Mouse (Mus musculus) frontal cortex, adult (tissue): ENCODE measurements around the gene Pacs2.

Experiments used
- ATAC-seq: cut with Nextera tagmentation; 2 replicates; pipeline ENCODE4 v1.9.2; 2017; ENCODE audit warnings: mild to moderate bottlenecking, moderate library complexity, mixed read lengths; ENCODE audit not compliant: low TSS enrichment

Gene Pacs2

DNA sequence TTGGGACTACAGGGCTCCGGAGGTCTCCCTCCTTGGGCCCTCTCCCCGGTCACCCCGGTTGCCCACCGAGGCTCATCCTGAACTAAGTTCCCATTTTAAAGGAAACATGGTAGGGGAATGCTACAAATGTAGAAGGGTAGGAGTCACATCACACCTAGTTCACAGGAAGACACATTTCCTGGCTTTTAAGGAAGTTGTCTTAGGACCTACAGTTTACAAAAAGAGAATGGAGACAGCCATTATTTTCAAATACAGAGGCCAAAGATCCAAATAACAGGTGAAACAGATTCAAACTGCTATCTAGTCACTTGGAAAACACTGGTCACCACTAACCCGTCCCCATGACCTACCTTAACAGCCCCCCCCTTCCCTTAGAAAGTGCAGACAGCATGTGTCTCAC, 1.9 kb upstream of the Pacs2 start:
- no peak for ATAC-seq

GRCm38 (mm10) chr12:113013021-113013491, 1.3 kb upstream of the Pacs2 start:
- ATAC-seq = peak; percentile 28

DNA sequence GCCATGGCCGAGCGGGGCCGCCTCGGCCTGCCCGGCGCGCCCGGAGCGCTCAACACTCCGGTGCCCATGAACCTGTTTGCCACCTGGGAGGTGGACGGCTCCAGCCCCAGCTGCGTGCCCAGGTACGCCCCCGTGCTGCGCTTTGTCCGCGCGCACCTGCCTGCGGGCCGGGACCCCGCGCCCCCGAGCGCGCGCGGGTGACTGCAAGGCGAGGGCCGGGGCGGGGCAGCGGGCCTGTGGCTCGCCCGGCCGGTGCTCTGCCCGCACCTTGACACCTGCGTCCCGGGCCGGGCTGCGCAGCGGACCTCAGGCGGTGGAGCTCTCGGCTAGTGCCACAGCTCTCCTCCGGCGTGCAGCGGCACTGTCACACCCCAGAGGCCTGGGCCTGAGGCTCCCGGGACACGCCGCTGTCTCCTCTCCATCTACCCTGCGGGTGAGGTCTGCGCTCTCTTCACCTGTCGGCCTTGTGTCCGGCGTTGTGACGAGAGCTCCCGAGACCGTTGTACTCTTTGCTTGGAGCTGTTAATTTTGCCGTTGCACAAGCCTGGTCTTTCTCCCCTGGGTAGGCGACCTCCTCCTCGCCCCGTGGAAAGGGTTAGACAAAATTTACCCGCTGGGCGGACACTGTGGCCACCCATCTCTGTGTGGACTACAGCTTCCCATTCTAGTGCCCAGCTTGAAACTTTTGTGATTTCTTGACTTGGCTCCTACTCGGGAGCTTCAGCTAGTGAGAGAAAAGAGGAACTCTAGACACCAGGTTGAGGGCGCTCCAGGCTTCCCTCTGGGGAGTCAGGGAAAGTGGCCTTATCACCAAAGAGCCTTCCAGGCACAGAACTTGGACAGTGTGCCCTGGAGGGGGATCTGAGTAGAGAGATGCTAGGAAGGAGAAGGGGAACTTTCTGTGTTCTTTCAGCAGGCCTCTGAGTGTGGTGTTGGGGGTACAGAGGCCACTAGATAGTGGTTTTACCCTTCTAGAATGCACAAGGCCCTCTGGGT, 551 bp downstream of the Pacs2 start:
- ATAC-seq = 0 out of 2 replicates have a peak, but pooled peaks have one; percentile 1

DNA sequence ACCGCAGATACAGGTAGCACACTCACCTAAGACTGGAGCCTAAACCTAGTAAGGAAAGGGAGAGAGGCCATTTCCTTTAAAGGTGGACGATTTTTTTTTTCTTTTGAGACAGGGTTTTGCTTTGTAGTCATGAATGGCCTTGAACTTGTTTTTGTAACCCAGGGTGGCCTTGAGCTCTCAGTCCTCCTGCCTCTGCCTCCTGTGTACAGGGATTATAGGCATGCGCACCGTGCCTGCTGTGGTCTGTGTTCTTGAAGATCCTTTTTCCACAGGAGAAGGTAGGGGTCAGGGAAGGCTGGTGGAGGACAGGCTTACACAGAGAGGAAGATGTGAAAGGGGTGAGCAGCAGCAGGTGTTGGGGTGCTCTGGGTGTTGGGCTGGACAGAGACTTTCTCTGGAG, 1.6 kb downstream of the Pacs2 start:
- no peak for ATAC-seq

GRCm38 (mm10) chr12:113016976-113017375, 2.7 kb downstream of the Pacs2 start:
- ATAC-seq = peak; percentile 24; the same call in 1 of the 2 replicates

GRCm38 (mm10) chr12:113017429-113017984, 3.2 kb downstream of the Pacs2 start:
- ATAC-seq = no peak

- no peak for ATAC-seq
These were observed 4.5 kb downstream of the Pacs2 start for GRCm38 (mm10) chr12:113018763-113019162.

DNA sequence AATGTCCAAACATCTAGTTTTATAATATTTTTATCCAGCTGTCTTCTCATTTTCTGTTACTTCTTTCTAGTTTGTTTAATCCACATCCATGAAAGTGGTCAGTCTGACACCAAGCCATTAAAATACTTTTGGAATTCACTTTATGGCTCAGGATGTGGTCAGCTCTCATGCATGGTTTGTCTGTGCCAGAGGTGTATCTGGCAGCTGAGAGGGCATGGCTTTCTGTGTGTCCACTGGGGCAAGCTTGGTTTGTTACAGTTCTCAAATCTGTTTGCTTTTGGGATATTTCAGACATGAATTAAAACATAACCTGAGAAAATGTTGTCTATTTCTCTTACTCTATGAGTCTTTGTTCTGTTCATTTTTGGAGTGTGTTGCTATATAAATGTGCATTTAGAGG, 7.2 kb downstream of the Pacs2 start:
- no peak for ATAC-seq

DNA sequence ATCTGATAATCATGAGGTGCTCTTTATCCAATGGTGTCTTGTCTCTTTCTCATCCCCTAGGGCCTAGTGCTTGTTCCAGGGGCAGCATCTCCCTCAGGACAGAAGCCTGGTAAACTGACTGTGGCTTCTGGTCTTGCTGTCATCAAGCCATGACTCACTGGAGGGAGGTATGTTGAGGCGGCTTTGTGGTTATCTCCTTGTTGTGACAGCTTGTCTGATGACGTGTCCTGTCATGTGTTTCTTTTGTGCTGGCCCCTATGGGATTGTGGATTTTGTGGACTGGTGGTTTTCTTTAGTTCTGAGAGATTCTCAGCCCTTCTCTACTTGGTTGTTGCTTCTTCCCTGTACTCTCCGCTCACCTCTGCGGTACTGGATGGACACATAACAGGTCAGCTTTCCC, 8.8 kb downstream of the Pacs2 start:
- ATAC-seq = no peak

DNA sequence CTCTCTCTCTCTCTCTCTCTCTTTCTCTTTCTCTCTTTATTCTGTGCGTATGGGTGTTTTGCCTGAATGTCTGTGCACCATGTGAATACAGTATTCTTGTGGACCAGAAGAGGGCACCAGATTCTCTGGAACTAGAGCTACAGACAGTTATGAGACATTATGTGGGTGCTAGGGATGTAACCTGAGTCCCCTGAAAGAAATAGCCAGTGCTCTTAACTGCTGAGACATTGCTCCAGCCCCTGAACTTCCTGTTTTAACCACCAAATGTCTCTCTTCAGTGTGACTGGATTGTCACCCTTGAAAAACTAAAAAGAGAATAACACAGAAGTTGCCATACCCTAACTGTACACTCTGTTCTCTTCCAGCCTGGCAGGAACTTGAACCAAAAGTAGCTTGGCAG, 12.2 kb downstream of the Pacs2 start:
- no peak for ATAC-seq

- no peak for ATAC-seq
These were observed 13.2 kb downstream of the Pacs2 start for GRCm38 (mm10) chr12:113027495-113027894.

GRCm38 (mm10) chr12:113028067-113028466, 13.8 kb downstream of the Pacs2 start:
- ATAC-seq = no peak

GRCm38 (mm10) chr12:113028898-113029297, 14.6 kb downstream of the Pacs2 start:
- no peak for ATAC-seq

GRCm38 (mm10) chr12:113030046-113030445, 15.7 kb downstream of the Pacs2 start:
- ATAC-seq = no peak

- no peak for ATAC-seq
These were observed 16.7 kb downstream of the Pacs2 start for GRCm38 (mm10) chr12:113030993-113031392.

DNA sequence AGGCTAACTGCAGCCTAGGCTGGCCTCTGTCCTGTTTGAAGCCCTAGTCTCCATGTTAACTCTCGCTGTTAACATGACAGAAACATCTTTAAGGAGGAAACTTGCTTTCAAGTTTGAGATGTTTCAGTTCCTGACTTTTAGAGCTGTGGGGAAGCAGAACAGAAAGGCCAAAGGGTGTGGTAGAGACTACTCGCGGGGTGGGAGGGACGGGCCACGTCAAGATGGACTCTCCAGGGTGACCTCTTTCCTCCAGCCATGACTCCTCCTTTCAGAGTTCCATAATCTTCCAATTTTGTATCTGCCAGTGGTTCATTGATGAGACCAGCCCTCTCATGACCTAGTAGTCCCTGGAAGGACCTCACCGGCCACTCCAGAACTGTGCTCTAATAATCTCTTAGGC, 17.1 kb downstream of the Pacs2 start:
- ATAC-seq = no peak

GRCm38 (mm10) chr12:113032296-113033250, 18.3 kb downstream of the Pacs2 start:
- peak; percentile 26; the same call in 1 of the 2 replicates for ATAC-seq

- no peak for ATAC-seq
These were observed 20.8 kb downstream of the Pacs2 start for GRCm38 (mm10) chr12:113035093-113035492.

DNA sequence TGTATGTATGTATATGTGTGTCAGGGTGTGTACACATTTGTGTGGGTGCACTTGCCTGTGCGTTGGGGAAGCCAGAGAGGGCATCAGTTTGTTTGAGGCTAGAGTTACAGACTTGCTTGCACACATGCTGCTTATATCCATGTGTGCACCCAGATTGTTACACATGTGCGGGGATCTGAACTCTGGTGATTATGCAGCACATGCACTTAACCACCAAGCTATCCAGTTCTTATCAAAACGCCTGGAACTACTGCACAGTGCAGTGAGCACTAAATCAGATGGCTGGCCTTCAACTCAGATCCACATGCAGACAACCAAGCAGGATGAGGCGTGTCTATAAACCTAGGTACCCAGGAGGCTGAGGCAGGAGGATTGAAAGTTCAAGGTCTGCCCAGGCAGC, 22.7 kb downstream of the Pacs2 start:
- no peak for ATAC-seq

- ATAC-seq = no peak
These were observed 24.1 kb downstream of the Pacs2 start for GRCm38 (mm10) chr12:113038414-113038813.

DNA sequence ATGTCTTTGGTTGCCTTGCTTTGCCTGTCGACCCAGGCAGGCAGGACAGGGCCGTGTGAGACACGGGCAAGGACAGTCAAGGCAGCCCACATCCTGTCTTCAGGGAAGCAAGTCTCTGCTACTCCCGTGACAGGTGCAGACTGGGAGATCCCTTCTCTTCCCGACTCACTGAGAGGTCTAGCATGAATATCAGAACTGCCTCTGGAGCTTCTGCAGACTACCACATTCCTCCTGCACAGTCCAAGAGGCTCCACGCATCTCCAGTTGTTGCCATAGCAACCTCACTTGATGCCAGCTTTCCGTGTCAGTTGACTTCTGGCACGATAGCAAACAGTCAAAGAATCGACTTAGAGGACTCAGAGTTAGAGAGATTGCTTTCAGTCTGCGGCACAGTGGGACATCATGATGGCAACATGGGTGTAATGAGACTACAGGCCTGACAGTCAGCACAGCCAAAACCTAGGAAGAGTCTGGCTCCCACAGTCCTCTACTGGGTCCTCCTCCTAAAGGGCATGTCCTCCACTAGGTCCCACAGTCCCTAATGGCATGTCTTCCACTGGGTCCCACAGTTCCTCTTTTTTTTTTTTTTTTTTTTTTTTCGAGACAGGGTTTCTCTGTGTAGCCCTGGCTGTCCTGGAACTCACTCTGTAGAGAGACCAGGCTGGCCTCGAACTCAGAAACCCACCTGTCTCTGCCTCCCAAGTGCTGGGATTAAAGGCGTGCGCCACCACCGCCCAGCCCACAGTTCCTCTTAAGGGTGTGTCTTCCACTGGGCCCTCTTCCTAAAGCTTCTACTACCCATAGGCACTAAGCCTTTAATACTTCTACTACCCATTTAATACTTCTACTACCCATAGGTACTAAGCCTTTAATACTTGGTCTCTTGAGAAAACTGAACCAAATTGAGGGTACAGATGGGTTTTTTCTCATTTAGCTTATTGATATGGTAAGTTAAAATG, 27.5 kb downstream of the Pacs2 start:
- ATAC-seq = peak; percentile 84
